Comparison of ENCODE assay signal across 9 mouse cellular contexts in the genomic region with DNA sequence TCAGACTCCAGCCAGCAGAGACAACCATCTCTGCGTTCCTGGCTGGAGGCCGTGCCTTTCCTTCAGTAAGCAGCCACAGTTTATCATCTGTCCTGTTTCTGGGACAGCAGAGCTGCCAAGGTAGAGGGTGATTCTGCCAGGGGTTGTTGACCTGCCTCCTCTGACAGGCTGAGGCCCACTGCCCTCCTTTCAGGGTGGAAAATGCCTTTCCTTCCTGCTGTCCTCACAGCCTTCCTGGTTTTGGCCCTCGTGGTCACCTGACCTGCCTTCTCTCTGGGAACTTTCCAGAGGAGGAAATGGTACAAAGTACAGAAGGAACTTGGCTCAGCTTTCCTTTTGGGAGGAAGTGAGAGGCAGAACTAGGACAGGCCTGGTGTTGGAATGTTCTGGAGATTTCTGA. TPM values are rescaled to one million over a fixed set of nuclear protein-coding genes. Genes with fewer than 3 reads are reported as not detected.
DNase-seq lines count a peak whose midpoint lies in the region; ATAC-seq lines count a peak whose summit lies in the region.
"Had no signal": no experiment of that assay in that cellular context is flagged by ENCODE, and none has a peak within 500 bp of the region (broad histone marks: within the 10 kb centered on the region; RNA-seq: fewer than 3 reads in every experiment).

No protein-coding gene starts in this region.

- H3K4me3 ChIP-seq in megakaryocyte, embryonic 14.5 days (replicated peaks): peak overlapping the region; percentile 19
- H3K4me3 ChIP-seq in heart, embryonic 12.5 days: no peak overlapping the region
- H3K4me3 ChIP-seq in stomach, embryonic 16.5 days (replicated peaks; ENCODE audit: low read length): no peak overlapping the region
- H3K4me3 ChIP-seq in midbrain, embryonic 14.5 days (replicated peaks; ENCODE audit: low read depth, low read length): no peak overlapping the region
- H3K4me3 ChIP-seq: embryonic facial prominence, embryonic 15.5 days had no signal

- no peaks in the 10 kb centered on the region for H3K27me3 ChIP-seq in megakaryocyte, embryonic 14.5 days (replicated peaks)
- no peaks in the 10 kb centered on the region for H3K27me3 ChIP-seq in heart, embryonic 12.5 days (replicated peaks)
- H3K27me3 ChIP-seq in stomach, embryonic 16.5 days (ENCODE audit: control insufficient read depth, insufficient read depth, low read length): no peaks in the 10 kb centered on the region
- H3K27me3 ChIP-seq in midbrain, embryonic 14.5 days (ENCODE audit: control insufficient read depth, insufficient read depth, low read length): no peaks in the 10 kb centered on the region
- H3K27me3 ChIP-seq: embryonic facial prominence, embryonic 15.5 days had no signal

- no peak for ATAC-seq in megakaryocyte, adult 5-6 weeks (ENCODE audit: poor library complexity, severe bottlenecking)
- peak; percentile 80 for ATAC-seq in heart, embryonic 12.5 days (ENCODE audit: insufficient number of reproducible peaks, low FRiP score)
- peak; percentile 49; the same call in 1 of the 2 replicates for ATAC-seq in stomach, embryonic 16.5 days (ENCODE audit: insufficient read depth, low FRiP score)
- ATAC-seq in midbrain, embryonic 14.5 days (ENCODE audit: low FRiP score, low TSS enrichment): no peak

- H3K9me3 ChIP-seq in megakaryocyte, embryonic 14.5 days: 0 out of 2 replicates have a peak, but pooled peaks cover 4% of the 10 kb centered on the region
- H3K9me3 ChIP-seq in heart, embryonic 12.5 days (replicated peaks): no peaks in the 10 kb centered on the region
- H3K9me3 ChIP-seq in stomach, embryonic 16.5 days (replicated peaks; ENCODE audit: control insufficient read depth, low read length): no peaks in the 10 kb centered on the region
- H3K9me3 ChIP-seq in midbrain, embryonic 14.5 days (ENCODE audit: control insufficient read depth, low read length): no peaks in the 10 kb centered on the region
- H3K9me3 ChIP-seq: embryonic facial prominence, embryonic 15.5 days had no signal

- peaks cover 45% of the 10 kb centered on the region for H3K4me1 ChIP-seq in megakaryocyte, embryonic 14.5 days
- H3K4me1 ChIP-seq in heart, embryonic 12.5 days (replicated peaks): 0 out of 2 replicates have a peak, but pooled peaks cover 9% of the 10 kb centered on the region
- H3K4me1 ChIP-seq in stomach, embryonic 16.5 days (ENCODE audit: control insufficient read depth, insufficient read depth, low read length): peaks cover 11% of the 10 kb centered on the region; the same call in 1 of the 2 replicates
- no peaks in the 10 kb centered on the region for H3K4me1 ChIP-seq in midbrain, embryonic 14.5 days (ENCODE audit: control insufficient read depth, insufficient read depth, low read length)
- H3K4me1 ChIP-seq: embryonic facial prominence, embryonic 15.5 days had no signal

- peak; percentile 89 for DNase-seq in kidney, postnatal 14 days
- DNase-seq in cerebellum, postnatal 36 days: no peak
- DNase-seq in ovary, postnatal 10 days (ENCODE audit: low spot score): no peak
- no peak for DNase-seq in midbrain, embryonic 14.5 days

- WGBS in heart, embryonic 12.5 days: 70% methylated on average over 3 of the region's 3 CpGs
- 81% methylated on average over 3 of the region's 3 CpGs for whole genome bisulfite sequencing in stomach, embryonic 16.5 days
- 92% methylated on average over 3 of the region's 3 CpGs for WGBS in midbrain, embryonic 14.5 days

- H3K27ac ChIP-seq in heart, embryonic 12.5 days (ENCODE audit: poor library complexity, severe bottlenecking): peak overlapping the region; percentile 74
- peak overlapping the region; percentile 86 for H3K27ac ChIP-seq in stomach, embryonic 16.5 days (ENCODE audit: low read length)
- H3K27ac ChIP-seq in midbrain, embryonic 14.5 days (replicated peaks; ENCODE audit: low read depth, low read length): no peak overlapping the region
- H3K27ac ChIP-seq: embryonic facial prominence, embryonic 15.5 days had no signal

- no peak overlapping the region for H3K9ac ChIP-seq in heart, embryonic 12.5 days
- H3K9ac ChIP-seq in stomach, embryonic 16.5 days (ENCODE audit: low read length): peak overlapping the region; percentile 32; the same call in 1 of the 2 replicates
- no peak overlapping the region for H3K9ac ChIP-seq in midbrain, embryonic 14.5 days (replicated peaks; ENCODE audit: low read length)
- H3K9ac ChIP-seq: embryonic facial prominence, embryonic 15.5 days had no signal

- H3K4me2 ChIP-seq in heart, embryonic 12.5 days: no peak overlapping the region
- H3K4me2 ChIP-seq in stomach, embryonic 16.5 days (ENCODE audit: low read depth, low read length): no peak overlapping the region
- H3K4me2 ChIP-seq in midbrain, embryonic 14.5 days (ENCODE audit: low read length): no peak overlapping the region
- H3K4me2 ChIP-seq: embryonic facial prominence, embryonic 15.5 days had no signal

- H3K36me3 ChIP-seq in megakaryocyte, embryonic 14.5 days (replicated peaks; ENCODE audit: low read length): peaks cover 93% of the 10 kb centered on the region
- H3K36me3 ChIP-seq in heart, embryonic 12.5 days: peaks cover 90% of the 10 kb centered on the region
- peaks cover 43% of the 10 kb centered on the region for H3K36me3 ChIP-seq in stomach, embryonic 16.5 days (ENCODE audit: control insufficient read depth, insufficient read depth, low read length)
- peaks cover 82% of the 10 kb centered on the region for H3K36me3 ChIP-seq in midbrain, embryonic 14.5 days (ENCODE audit: control insufficient read depth, insufficient read depth, low read length)

RNA-seq across cellular contexts. Expression of a gene that starts 7.4 kb away (rescaled TPM):
- 9.0 and 23.2 TPM in 2 replicates for polyA plus RNA-seq in megakaryocyte, embryonic 14.5 days (2012; ENCODE audit: insufficient read depth, low replicate concordance)
- total RNA-seq in megakaryocyte, adult 5-6 weeks (2015): not detected in 2 replicates
- total RNA-seq in megakaryocyte, adult 5-6 weeks (2017): not detected in 2 replicates
- 14.5 TPM in 1 of 2 replicates, not detected in the other for polyA plus RNA-seq in heart, embryonic 12.5 days (2016; fragmentation: Nextera tagmentation; extraction: Ambion mirVana)
- polyA plus RNA-seq in stomach, embryonic 16.5 days (2015; fragmentation: Nextera tagmentation; extraction: Ambion mirVana): 4.4 and 10.1 TPM in 2 replicates
- 16.3 TPM in 1 of 2 replicates, not detected in the other for polyA plus RNA-seq in midbrain, embryonic 14.5 days (2014; fragmentation: Nextera tagmentation; extraction: Ambion mirVana)

RNA-seq across cellular contexts. Expression of a gene that starts 7.5 kb away (rescaled TPM):
- polyA plus RNA-seq in megakaryocyte, embryonic 14.5 days (2012; ENCODE audit: insufficient read depth, low replicate concordance): 11.6 and 90.7 TPM in 2 replicates
- 22.1 and 22.7 TPM in 2 replicates for total RNA-seq in megakaryocyte, adult 5-6 weeks (2015)
- 118 and 137 TPM in 2 replicates for total RNA-seq in megakaryocyte, adult 5-6 weeks (2017)
- polyA plus RNA-seq in heart, embryonic 12.5 days (2016; fragmentation: Nextera tagmentation; extraction: Ambion mirVana): 177 and 184 TPM in 2 replicates
- polyA plus RNA-seq in stomach, embryonic 16.5 days (2015; fragmentation: Nextera tagmentation; extraction: Ambion mirVana): 324 and 327 TPM in 2 replicates
- 253 and 287 TPM in 2 replicates for polyA plus RNA-seq in midbrain, embryonic 14.5 days (2014; fragmentation: Nextera tagmentation; extraction: Ambion mirVana)

RNA-seq across cellular contexts. Expression of a gene that starts 8.7 kb away (rescaled TPM):
- 14.2 and 28.4 TPM in 2 replicates for polyA plus RNA-seq in megakaryocyte, embryonic 14.5 days (2012; ENCODE audit: insufficient read depth, low replicate concordance)
- 15.3 and 18.1 TPM in 2 replicates for total RNA-seq in megakaryocyte, adult 5-6 weeks (2015)
- 27.4 and 40.0 TPM in 2 replicates for total RNA-seq in megakaryocyte, adult 5-6 weeks (2017)
- polyA plus RNA-seq in heart, embryonic 12.5 days (2016; fragmentation: Nextera tagmentation; extraction: Ambion mirVana): 69.5 and 72.8 TPM in 2 replicates
- polyA plus RNA-seq in stomach, embryonic 16.5 days (2015; fragmentation: Nextera tagmentation; extraction: Ambion mirVana): 78.0 and 82.4 TPM in 2 replicates
- polyA plus RNA-seq in midbrain, embryonic 14.5 days (2014; fragmentation: Nextera tagmentation; extraction: Ambion mirVana): 55.6 and 66.6 TPM in 2 replicates

RNA-seq across cellular contexts. Expression of a gene that starts 31.9 kb away (rescaled TPM):
- 284 and 814 TPM in 2 replicates for polyA plus RNA-seq in megakaryocyte, embryonic 14.5 days (2012; ENCODE audit: insufficient read depth, low replicate concordance)
- 82.8 and 97.8 TPM in 2 replicates for total RNA-seq in megakaryocyte, adult 5-6 weeks (2015)
- 50.0 and 54.8 TPM in 2 replicates for total RNA-seq in megakaryocyte, adult 5-6 weeks (2017)
- polyA plus RNA-seq in heart, embryonic 12.5 days (2016; fragmentation: Nextera tagmentation; extraction: Ambion mirVana): 103 and 104 TPM in 2 replicates
- polyA plus RNA-seq in stomach, embryonic 16.5 days (2015; fragmentation: Nextera tagmentation; extraction: Ambion mirVana): 210 and 244 TPM in 2 replicates
- polyA plus RNA-seq in midbrain, embryonic 14.5 days (2014; fragmentation: Nextera tagmentation; extraction: Ambion mirVana): 52.1 and 71.8 TPM in 2 replicates

Comparison
In these comparisons a context has a peak if more than half of its experiments do, and no peak if none do; other contexts are left out.
1. ATAC-seq: peak in heart, embryonic 12.5 days (single experiment) and stomach, embryonic 16.5 days (single experiment); none in megakaryocyte, adult 5-6 weeks (single experiment) and midbrain, embryonic 14.5 days (single experiment).